Comparison of ENCODE assay signal across 27 mouse cellular contexts in the genomic region with DNA sequence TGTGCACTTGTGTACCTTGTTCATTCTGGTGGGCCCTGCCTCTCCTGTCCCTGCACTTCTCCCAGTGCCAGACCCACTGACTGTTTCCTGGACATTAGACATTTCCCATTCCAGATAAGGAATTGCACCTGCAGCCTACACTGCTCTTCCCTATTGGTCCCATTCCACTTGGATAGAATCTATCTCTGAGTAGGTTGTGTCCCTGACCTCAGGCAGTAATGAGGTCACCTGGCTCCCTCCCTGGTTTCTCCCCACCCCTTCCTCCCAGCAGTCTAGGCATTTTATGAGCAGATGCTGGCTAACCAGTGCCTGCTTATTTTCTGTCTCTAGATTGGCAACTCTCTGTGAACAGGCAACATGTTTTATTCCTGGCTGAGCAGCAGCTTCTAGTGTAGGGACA. TPM values are rescaled to one million over a fixed set of nuclear protein-coding genes. Genes with fewer than 3 reads are reported as not detected.
DNase-seq lines count a peak whose midpoint lies in the region; ATAC-seq and TF ChIP-seq lines count a peak whose summit lies in the region.
"Had no signal": no experiment of that assay in that cellular context is flagged by ENCODE, and none has a peak within 500 bp of the region (broad histone marks: within the 10 kb centered on the region; RNA-seq: fewer than 3 reads in every experiment).

No protein-coding gene starts in this region.

- H3K4me2 ChIP-seq in liver, embryonic 14.5 days (ENCODE audit: low read depth) = peak overlapping the region; percentile 79; the same call in 1 of the 2 replicates
- no peak overlapping the region for H3K4me2 ChIP-seq in stomach, postnatal 0 days (replicated peaks; ENCODE audit: low read depth)
- H3K4me2 ChIP-seq: forebrain, embryonic 12.5 days; heart, embryonic 11.5 days; hindbrain, embryonic 12.5 days; kidney, embryonic 15.5 days; limb, embryonic 12.5 days; lung, embryonic 15.5 days; midbrain, embryonic 13.5 days; neural tube, embryonic 15.5 days had no signal

- peak overlapping the region; percentile 18; the same call in 1 of the 2 replicates for H3K27ac ChIP-seq in liver, embryonic 14.5 days
- H3K27ac ChIP-seq in stomach, postnatal 0 days (replicated peaks) = peak overlapping the region; percentile 69
- H3K27ac ChIP-seq in embryonic facial prominence, embryonic 10.5 days (replicated peaks) = no peak overlapping the region
- H3K27ac ChIP-seq: forebrain, embryonic 12.5 days; hindbrain, embryonic 12.5 days; kidney, embryonic 15.5 days; limb, embryonic 12.5 days; lung, embryonic 15.5 days; midbrain, embryonic 13.5 days; neural tube, embryonic 15.5 days had no signal

- H3K27me3 ChIP-seq in liver, embryonic 14.5 days (ENCODE audit: control insufficient read depth, insufficient read depth, low read length) = no peaks in the 10 kb centered on the region
- no peaks in the 10 kb centered on the region for H3K27me3 ChIP-seq in stomach, postnatal 0 days (ENCODE audit: control insufficient read depth, insufficient read depth, low read length)
- no peaks in the 10 kb centered on the region for H3K27me3 ChIP-seq in embryonic facial prominence, embryonic 10.5 days (replicated peaks; ENCODE audit: low read depth, poor library complexity, severe bottlenecking)
- H3K27me3 ChIP-seq: forebrain, embryonic 12.5 days; hindbrain, embryonic 12.5 days; kidney, embryonic 15.5 days; limb, embryonic 12.5 days; lung, embryonic 15.5 days; midbrain, embryonic 13.5 days; neural tube, embryonic 15.5 days had no signal

- ATAC-seq in liver, embryonic 14.5 days (ENCODE audit: insufficient read depth) = no peak
- 0 out of 2 replicates have a peak, but pooled peaks have one; percentile 11 for ATAC-seq in stomach, postnatal 0 days (ENCODE audit: low FRiP score, low TSS enrichment)
- ATAC-seq: midbrain, embryonic 13.5 days had no signal

- TF ChIP-seq EP300 in liver, embryonic 14.5 days (IDR thresholded peaks at IDR 0.05; ENCODE audit: low read depth) = no peak
- no peak for TF ChIP-seq EP300 in stomach, postnatal 0 days (optimal IDR thresholded peaks at IDR 0.05)

- H3K9ac ChIP-seq in liver, embryonic 14.5 days (replicated peaks) = no peak overlapping the region
- H3K9ac ChIP-seq in stomach, postnatal 0 days (ENCODE audit: low read length) = no peak overlapping the region
- H3K9ac ChIP-seq: forebrain, embryonic 12.5 days; hindbrain, embryonic 12.5 days; kidney, embryonic 15.5 days; limb, embryonic 12.5 days; lung, embryonic 15.5 days; midbrain, embryonic 13.5 days; neural tube, embryonic 15.5 days had no signal

- H3K4me3 ChIP-seq in liver, embryonic 14.5 days (ENCODE audit: insufficient read depth in 1 of 2, low read depth in 2 of 2, low read length in 2 of 2) = no peak overlapping the region
- no peak overlapping the region for H3K4me3 ChIP-seq in stomach, postnatal 0 days (ENCODE audit: low read depth, low read length)
- no peak overlapping the region for H3K4me3 ChIP-seq in embryonic facial prominence, embryonic 10.5 days
- H3K4me3 ChIP-seq: forebrain, embryonic 12.5 days; hindbrain, embryonic 12.5 days; kidney, embryonic 15.5 days; limb, embryonic 12.5 days; lung, embryonic 15.5 days; midbrain, embryonic 13.5 days; neural tube, embryonic 15.5 days had no signal

- peaks cover 18 to 31% of the 10 kb centered on the region in 2 experiments; a peak in 3 of 4 replicates for H3K4me1 ChIP-seq in liver, embryonic 14.5 days (replicated peaks; ENCODE audit: control insufficient read depth in 2 of 2, insufficient read depth in 2 of 2, low read length in 1 of 2)
- no peaks in the 10 kb centered on the region for H3K4me1 ChIP-seq in stomach, postnatal 0 days (replicated peaks; ENCODE audit: control insufficient read depth, insufficient read depth)
- no peaks in the 10 kb centered on the region for H3K4me1 ChIP-seq in embryonic facial prominence, embryonic 10.5 days
- H3K4me1 ChIP-seq: forebrain, embryonic 12.5 days; hindbrain, embryonic 12.5 days; kidney, embryonic 15.5 days; lung, embryonic 15.5 days; midbrain, embryonic 13.5 days; neural tube, embryonic 15.5 days had no signal

- no peaks in the 10 kb centered on the region for H3K36me3 ChIP-seq in liver, embryonic 14.5 days (replicated peaks; ENCODE audit: control insufficient read depth, insufficient read depth, low read depth)
- no peaks in the 10 kb centered on the region for H3K36me3 ChIP-seq in stomach, postnatal 0 days (ENCODE audit: control insufficient read depth, insufficient read depth, low read length)
- H3K36me3 ChIP-seq in embryonic facial prominence, embryonic 10.5 days (replicated peaks) = no peaks in the 10 kb centered on the region
- H3K36me3 ChIP-seq: forebrain, embryonic 12.5 days; hindbrain, embryonic 12.5 days; kidney, embryonic 15.5 days; limb, embryonic 12.5 days; lung, embryonic 15.5 days; midbrain, embryonic 13.5 days; neural tube, embryonic 15.5 days had no signal

- TF ChIP-seq CTCF in liver, embryonic 14.5 days (IDR thresholded peaks at IDR 0.05; ENCODE audit: low read depth) = no peak
- TF ChIP-seq CTCF in stomach, postnatal 0 days (IDR thresholded peaks at IDR 0.05; ENCODE audit: low read depth) = no peak

- DNase-seq in heart, adult 11 months = peak; percentile 75
- no peak for DNase-seq in heart, adult 18-20 months
- DNase-seq in thymus, postnatal 14 days = peak; percentile 22
- DNase-seq in thymus, adult 18-20 months = no peak
- DNase-seq in liver, embryonic 14.5 days (ENCODE audit: low read depth in 3 of 3, low spot score in 3 of 3) = no peak
- DNase-seq in stomach, postnatal 0 days (ENCODE audit: low spot score) = no peak
- DNase-seq in kidney, adult 18-20 months = no peak
- DNase-seq in embryonic facial prominence, embryonic 10.5 days (ENCODE audit: low spot score) = no peak
- DNase-seq: adrenal gland, postnatal 25 days; cerebellum, adult 18-20 months; cerebellum, postnatal 36 days; gastrocnemius, postnatal 10 days; heart, postnatal 14 days; kidney, postnatal 4 days; right cerebral cortex, postnatal 14 days had no signal

- H3K9me3 ChIP-seq in liver, embryonic 14.5 days (ENCODE audit: control insufficient read depth, low read length) = no peaks in the 10 kb centered on the region
- no peaks in the 10 kb centered on the region for H3K9me3 ChIP-seq in stomach, postnatal 0 days (ENCODE audit: control insufficient read depth, low read length)
- no peaks in the 10 kb centered on the region for H3K9me3 ChIP-seq in embryonic facial prominence, embryonic 10.5 days
- H3K9me3 ChIP-seq: forebrain, embryonic 12.5 days; hindbrain, embryonic 12.5 days; kidney, embryonic 15.5 days; limb, embryonic 12.5 days; lung, embryonic 15.5 days; midbrain, embryonic 13.5 days; neural tube, embryonic 15.5 days had no signal

RNA-seq across cellular contexts. Expression of gene Psd4, which starts 17.0 kb away (rescaled TPM):
- 1 to 10 TPM; 1.0 to 3.1 TPM for total RNA-seq in heart, adult 18-20 months (2021)
- 5.8 and 7.5 TPM in 2 replicates for polyA plus RNA-seq in liver, embryonic 14.5 days (2012; rRNA removed)
- polyA plus RNA-seq in liver, embryonic 14.5 days (2014; fragmentation: Nextera tagmentation; extraction: Ambion mirVana) = 5.0 and 6.0 TPM in 2 replicates
- polyA plus RNA-seq in stomach, postnatal 0 days (2015; fragmentation: Nextera tagmentation; extraction: Ambion mirVana) = 9.2 and 10.2 TPM in 2 replicates
- 0.52 and 0.81 TPM in 2 replicates for polyA plus RNA-seq in embryonic facial prominence, embryonic 10.5 days (2016; fragmentation: Nextera tagmentation; extraction: Ambion mirVana)

RNA-seq across cellular contexts. Expression of gene Il1rn, which starts 47.7 kb away (rescaled TPM):
- under 1 TPM in 1 of 2 experiments, not detected in 1; 0.41 TPM for total RNA-seq in heart, adult 18-20 months (2021)
- 3.7 and 4.8 TPM in 2 replicates for polyA plus RNA-seq in liver, embryonic 14.5 days (2012; rRNA removed)
- 6.3 and 6.4 TPM in 2 replicates for polyA plus RNA-seq in liver, embryonic 14.5 days (2014; fragmentation: Nextera tagmentation; extraction: Ambion mirVana)
- polyA plus RNA-seq in stomach, postnatal 0 days (2015; fragmentation: Nextera tagmentation; extraction: Ambion mirVana) = 22.4 and 30.0 TPM in 2 replicates
- polyA plus RNA-seq in embryonic facial prominence, embryonic 10.5 days (2016; fragmentation: Nextera tagmentation; extraction: Ambion mirVana) = not detected in 2 replicates
- total RNA-seq: ES-E14; layer of hippocampus, postnatal 10 days; left cerebral cortex, adult 8-10 months had no signal
- polyA plus RNA-seq: forebrain, embryonic 12.5 days; heart, embryonic 11.5 days; hindbrain, embryonic 12.5 days; neural tube, embryonic 15.5 days; testis, adult 2 months had no signal

Comparison
In these comparisons a context has a peak if more than half of its experiments do, and no peak if none do; other contexts are left out.
1. DNase-seq: peak in heart, adult 11 months (single experiment) and thymus, postnatal 14 days (single experiment); none in heart, adult 18-20 months (0 of 2), thymus, adult 18-20 months (0 of 2), liver, embryonic 14.5 days (0 of 3), stomach, postnatal 0 days (single experiment), kidney, adult 18-20 months (single experiment) and embryonic facial prominence, embryonic 10.5 days (single experiment).